Mouse (Mus musculus) liver, postnatal 0 days (tissue): ENCODE results near the gene Mon2.

Experiments
- CTCF ChIP-seq: sonication (generic); IDR thresholded peaks from 2 replicates; pipeline ENCODE4 v1.5.1; 2016; ENCODE audit warnings: antibody characterized with exemption, low read depth
- EP300 ChIP-seq: IDR thresholded peaks from 2 replicates; pipeline ENCODE4 v1.6.1; 2016; ENCODE audit warnings: antibody characterized with exemption, low read depth, mild to moderate bottlenecking

DNA sequence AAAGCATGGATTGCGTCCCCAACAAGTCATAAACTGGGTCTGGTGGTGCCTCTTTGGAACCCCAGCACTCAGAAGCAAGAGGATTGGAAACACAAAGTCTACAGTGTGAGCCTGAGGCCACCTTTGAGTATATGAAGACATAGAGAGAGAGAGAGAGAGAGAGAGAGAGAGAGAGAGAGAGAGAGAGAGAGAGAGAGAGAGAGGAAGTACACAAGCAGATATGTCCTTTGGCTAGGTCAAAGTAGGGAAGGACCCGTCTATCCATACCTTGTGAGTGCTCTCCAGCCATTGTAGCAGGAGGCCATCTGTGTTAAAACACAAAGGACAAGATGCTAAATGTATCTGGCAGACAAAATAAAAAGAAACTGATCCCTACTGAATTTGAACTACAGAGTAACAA lies 118.4 kb downstream of the Mon2 start:
- TF ChIP-seq EP300 (no peak), CTCF (no peak)
